14 mouse cellular contexts compared by ENCODE assay signal in genomic region chr19:48174717-48175116, GRCm38 (mm10). TPM values are rescaled to one million over a fixed set of nuclear protein-coding genes. Genes with fewer than 3 reads are reported as not detected.
A peak's percentile ranks its signal among the peaks of the same experiment; 100 is the strongest.
DNase-seq lines count a peak whose midpoint lies in the region; ATAC-seq and TF ChIP-seq lines count a peak whose summit lies in the region.
"Had no signal": no experiment of that assay in that cellular context is flagged by ENCODE, and none has a peak within 500 bp of the region (broad histone marks: within the 10 kb centered on the region; RNA-seq: fewer than 3 reads in every experiment).

No protein-coding gene starts in this region.

- H3K27ac ChIP-seq in embryonic facial prominence, embryonic 11.5 days (replicated peaks; ENCODE audit: low read depth, low read length), result no peak overlapping the region
- H3K27ac ChIP-seq in embryonic facial prominence, embryonic 10.5 days (replicated peaks), result no peak overlapping the region
- H3K27ac ChIP-seq in kidney, postnatal 0 days, result no peak overlapping the region
- H3K27ac ChIP-seq in midbrain, embryonic 11.5 days (ENCODE audit: low read depth, low read length), result no peak overlapping the region
- no peak overlapping the region for H3K27ac ChIP-seq in midbrain, embryonic 16.5 days (ENCODE audit: low read length)
- H3K27ac ChIP-seq in stomach, postnatal 0 days (replicated peaks), result no peak overlapping the region
- H3K27ac ChIP-seq: liver, embryonic 15.5 days had no signal

- H3K4me3 ChIP-seq in embryonic facial prominence, embryonic 11.5 days (ENCODE audit: low read depth, low read length), result no peak overlapping the region
- no peak overlapping the region for H3K4me3 ChIP-seq in embryonic facial prominence, embryonic 10.5 days
- no peak overlapping the region for H3K4me3 ChIP-seq in kidney, postnatal 0 days (replicated peaks; ENCODE audit: low read depth, low read length)
- no peak overlapping the region for H3K4me3 ChIP-seq in midbrain, embryonic 11.5 days (ENCODE audit: low read depth, low read length)
- H3K4me3 ChIP-seq in midbrain, embryonic 16.5 days (ENCODE audit: low read depth, low read length), result no peak overlapping the region
- H3K4me3 ChIP-seq in stomach, postnatal 0 days (ENCODE audit: low read depth, low read length), result no peak overlapping the region
- H3K4me3 ChIP-seq: liver, embryonic 15.5 days had no signal

- 64% methylated on average over 4 of the region's 4 CpGs for WGBS in embryonic facial prominence, embryonic 11.5 days
- 76% methylated on average over 4 of the region's 4 CpGs for WGBS in embryonic facial prominence, embryonic 10.5 days
- 73% methylated on average over 4 of the region's 4 CpGs for WGBS in kidney, postnatal 0 days
- WGBS in midbrain, embryonic 11.5 days, result 75% methylated on average over 4 of the region's 4 CpGs
- WGBS in midbrain, embryonic 16.5 days, result 70% methylated on average over 4 of the region's 4 CpGs
- 65% methylated on average over 4 of the region's 4 CpGs for WGBS in stomach, postnatal 0 days

- no peaks in the 10 kb centered on the region for H3K36me3 ChIP-seq in embryonic facial prominence, embryonic 11.5 days (replicated peaks; ENCODE audit: control insufficient read depth, insufficient read depth, low read depth, low read length)
- no peaks in the 10 kb centered on the region for H3K36me3 ChIP-seq in embryonic facial prominence, embryonic 10.5 days (replicated peaks)
- H3K36me3 ChIP-seq in kidney, postnatal 0 days (ENCODE audit: insufficient read depth, low read length), result no peaks in the 10 kb centered on the region
- H3K36me3 ChIP-seq in midbrain, embryonic 11.5 days (ENCODE audit: control insufficient read depth, insufficient read depth, low read length), result no peaks in the 10 kb centered on the region
- H3K36me3 ChIP-seq in midbrain, embryonic 16.5 days (ENCODE audit: control insufficient read depth, insufficient read depth, low read length), result no peaks in the 10 kb centered on the region
- H3K36me3 ChIP-seq in stomach, postnatal 0 days (ENCODE audit: control insufficient read depth, insufficient read depth, low read length), result no peaks in the 10 kb centered on the region
- H3K36me3 ChIP-seq: liver, embryonic 15.5 days had no signal

- no peak overlapping the region for H3K4me2 ChIP-seq in embryonic facial prominence, embryonic 11.5 days (ENCODE audit: low read depth, low read length)
- no peak overlapping the region for H3K4me2 ChIP-seq in kidney, postnatal 0 days (ENCODE audit: low read length)
- H3K4me2 ChIP-seq in midbrain, embryonic 11.5 days, result no peak overlapping the region
- H3K4me2 ChIP-seq in midbrain, embryonic 16.5 days (ENCODE audit: low read length), result no peak overlapping the region
- no peak overlapping the region for H3K4me2 ChIP-seq in stomach, postnatal 0 days (replicated peaks; ENCODE audit: low read depth)
- H3K4me2 ChIP-seq: liver, embryonic 15.5 days had no signal

- peak; percentile 8 for DNase-seq in embryonic facial prominence, embryonic 11.5 days (ENCODE audit: low spot score)
- DNase-seq in embryonic facial prominence, embryonic 10.5 days (ENCODE audit: low spot score), result no peak
- DNase-seq in kidney, postnatal 0 days (ENCODE audit: low spot score), result no peak
- DNase-seq in kidney, adult 11 months, result no peak
- peak; percentile 69 for DNase-seq in midbrain, embryonic 11.5 days (ENCODE audit: low spot score, missing footprints)
- DNase-seq in stomach, postnatal 0 days (ENCODE audit: low spot score), result no peak
- no peak for DNase-seq in testis, postnatal 14 days (ENCODE audit: low spot score)
- DNase-seq: cerebellum, adult 11-12 months; kidney, postnatal 4 days had no signal

- no peak for ATAC-seq in embryonic facial prominence, embryonic 11.5 days (replicated peaks; ENCODE audit: insufficient number of reproducible peaks, low FRiP score, low TSS enrichment, low read depth)
- ATAC-seq in kidney, postnatal 0 days (replicated peaks; ENCODE audit: low FRiP score, low read depth), result no peak
- ATAC-seq in midbrain, embryonic 11.5 days (ENCODE audit: low FRiP score), result no peak
- no peak for ATAC-seq in midbrain, embryonic 16.5 days
- ATAC-seq in stomach, postnatal 0 days (ENCODE audit: low FRiP score, low TSS enrichment), result no peak
- ATAC-seq: forebrain, embryonic 16.5 days; hindbrain, embryonic 16.5 days had no signal

- TF ChIP-seq CTCF in kidney, postnatal 0 days (IDR thresholded peaks at IDR 0.05; ENCODE audit: low read depth), result peak; percentile 53
- peak; percentile 48 for TF ChIP-seq CTCF in stomach, postnatal 0 days (IDR thresholded peaks at IDR 0.05; ENCODE audit: low read depth)

- no peaks in the 10 kb centered on the region for H3K4me1 ChIP-seq in embryonic facial prominence, embryonic 11.5 days (ENCODE audit: control insufficient read depth, insufficient read depth, low read length)
- no peaks in the 10 kb centered on the region for H3K4me1 ChIP-seq in embryonic facial prominence, embryonic 10.5 days
- no peaks in the 10 kb centered on the region for H3K4me1 ChIP-seq in kidney, postnatal 0 days (replicated peaks; ENCODE audit: insufficient read depth, low read length)
- H3K4me1 ChIP-seq in midbrain, embryonic 11.5 days (ENCODE audit: control insufficient read depth, insufficient read depth, low read length), result no peaks in the 10 kb centered on the region
- H3K4me1 ChIP-seq in midbrain, embryonic 16.5 days (ENCODE audit: control insufficient read depth, insufficient read depth, low read length), result no peaks in the 10 kb centered on the region
- no peaks in the 10 kb centered on the region for H3K4me1 ChIP-seq in stomach, postnatal 0 days (replicated peaks; ENCODE audit: control insufficient read depth, insufficient read depth)
- H3K4me1 ChIP-seq: liver, embryonic 15.5 days had no signal

- no peak overlapping the region for H3K9ac ChIP-seq in embryonic facial prominence, embryonic 11.5 days (replicated peaks; ENCODE audit: low read length)
- no peak overlapping the region for H3K9ac ChIP-seq in kidney, postnatal 0 days (ENCODE audit: low read depth, low read length)
- no peak overlapping the region for H3K9ac ChIP-seq in midbrain, embryonic 11.5 days (ENCODE audit: low read length)
- H3K9ac ChIP-seq in midbrain, embryonic 16.5 days (ENCODE audit: low read depth, low read length), result no peak overlapping the region
- H3K9ac ChIP-seq in stomach, postnatal 0 days (ENCODE audit: low read length), result no peak overlapping the region
- H3K9ac ChIP-seq: liver, embryonic 15.5 days had no signal

- no peaks in the 10 kb centered on the region for H3K27me3 ChIP-seq in embryonic facial prominence, embryonic 11.5 days (ENCODE audit: control insufficient read depth, insufficient read depth, low read length)
- no peaks in the 10 kb centered on the region for H3K27me3 ChIP-seq in embryonic facial prominence, embryonic 10.5 days (replicated peaks; ENCODE audit: low read depth, poor library complexity, severe bottlenecking)
- H3K27me3 ChIP-seq in kidney, postnatal 0 days (ENCODE audit: insufficient read depth, low read length), result no peaks in the 10 kb centered on the region
- no peaks in the 10 kb centered on the region for H3K27me3 ChIP-seq in midbrain, embryonic 11.5 days (ENCODE audit: control insufficient read depth, insufficient read depth, low read length)
- H3K27me3 ChIP-seq in midbrain, embryonic 16.5 days (ENCODE audit: control insufficient read depth, insufficient read depth, low read depth, low read length), result no peaks in the 10 kb centered on the region
- no peaks in the 10 kb centered on the region for H3K27me3 ChIP-seq in stomach, postnatal 0 days (ENCODE audit: control insufficient read depth, insufficient read depth, low read length)
- H3K27me3 ChIP-seq: CH12.LX; liver, embryonic 15.5 days had no signal

- no peaks in the 10 kb centered on the region for H3K9me3 ChIP-seq in embryonic facial prominence, embryonic 11.5 days (replicated peaks; ENCODE audit: control insufficient read depth, low read length)
- no peaks in the 10 kb centered on the region for H3K9me3 ChIP-seq in embryonic facial prominence, embryonic 10.5 days
- no peaks in the 10 kb centered on the region for H3K9me3 ChIP-seq in kidney, postnatal 0 days (replicated peaks; ENCODE audit: low read length)
- H3K9me3 ChIP-seq in midbrain, embryonic 11.5 days (ENCODE audit: control insufficient read depth, low read length), result no peaks in the 10 kb centered on the region
- no peaks in the 10 kb centered on the region for H3K9me3 ChIP-seq in midbrain, embryonic 16.5 days (replicated peaks; ENCODE audit: control insufficient read depth, low read length, poor library complexity, severe bottlenecking)
- H3K9me3 ChIP-seq in stomach, postnatal 0 days (ENCODE audit: control insufficient read depth, low read length), result no peaks in the 10 kb centered on the region
- H3K9me3 ChIP-seq: liver, embryonic 15.5 days had no signal

- TF ChIP-seq EP300 in stomach, postnatal 0 days (optimal IDR thresholded peaks at IDR 0.05), result no peak

RNA-seq across cellular contexts. Expression of gene Sorcs3, which starts 31.1 kb away (rescaled TPM):
- polyA plus RNA-seq in embryonic facial prominence, embryonic 11.5 days (2014; fragmentation: Nextera tagmentation; extraction: Ambion mirVana), result 0.94 and 1.2 TPM in 2 replicates
- 0.68 and 0.76 TPM in 2 replicates for polyA plus RNA-seq in embryonic facial prominence, embryonic 10.5 days (2016; fragmentation: Nextera tagmentation; extraction: Ambion mirVana)
- polyA plus RNA-seq in kidney, postnatal 0 days (2015; fragmentation: Nextera tagmentation; extraction: Ambion mirVana), result 0.93 and 1.0 TPM in 2 replicates
- 3.1 and 3.7 TPM in 2 replicates for polyA plus RNA-seq in midbrain, embryonic 11.5 days (2014; fragmentation: Nextera tagmentation; extraction: Ambion mirVana)
- 17.5 and 18.3 TPM in 2 replicates for polyA plus RNA-seq in midbrain, embryonic 16.5 days (2015; fragmentation: Nextera tagmentation; extraction: Ambion mirVana)
- polyA plus RNA-seq in stomach, postnatal 0 days (2015; fragmentation: Nextera tagmentation; extraction: Ambion mirVana), result 0.28 TPM in 2 replicates

Comparison
In these comparisons a context has a peak if more than half of its experiments do, and no peak if none do; other contexts are left out.
1. DNase-seq: peak in embryonic facial prominence, embryonic 11.5 days (single experiment) and midbrain, embryonic 11.5 days (single experiment); none in embryonic facial prominence, embryonic 10.5 days (single experiment), kidney, postnatal 0 days (single experiment), kidney, adult 11 months (single experiment), stomach, postnatal 0 days (single experiment) and testis, postnatal 14 days (single experiment).